Mouse (Mus musculus): ENCODE results near the gene Zfp365. TPM values are rescaled to one million over a fixed set of nuclear protein-coding genes. Genes with fewer than 3 reads are reported as not detected.

Gene Zfp365
- total RNA-seq, 2 experiments from 2014 or later, result 456 to 474 TPM

- H3K27ac ChIP-seq, result peak overlapping the region; percentile 76
- intact Hi-C loops (cut with DNase I), result no loop called here
- DNase-seq (ENCODE audit: extremely low spot score in 1 of 2, low spot score in 2 of 2), result no peak
- no peak overlapping the region for H3K4me3 ChIP-seq
- no peak; the same call in 1 of the 2 replicates for TF ChIP-seq CTCF (IDR thresholded peaks at IDR 0.05)
Measured at GRCm38 (mm10) chr10:67901179-67901578, 11.3 kb downstream of the Zfp365 start.

DNA sequence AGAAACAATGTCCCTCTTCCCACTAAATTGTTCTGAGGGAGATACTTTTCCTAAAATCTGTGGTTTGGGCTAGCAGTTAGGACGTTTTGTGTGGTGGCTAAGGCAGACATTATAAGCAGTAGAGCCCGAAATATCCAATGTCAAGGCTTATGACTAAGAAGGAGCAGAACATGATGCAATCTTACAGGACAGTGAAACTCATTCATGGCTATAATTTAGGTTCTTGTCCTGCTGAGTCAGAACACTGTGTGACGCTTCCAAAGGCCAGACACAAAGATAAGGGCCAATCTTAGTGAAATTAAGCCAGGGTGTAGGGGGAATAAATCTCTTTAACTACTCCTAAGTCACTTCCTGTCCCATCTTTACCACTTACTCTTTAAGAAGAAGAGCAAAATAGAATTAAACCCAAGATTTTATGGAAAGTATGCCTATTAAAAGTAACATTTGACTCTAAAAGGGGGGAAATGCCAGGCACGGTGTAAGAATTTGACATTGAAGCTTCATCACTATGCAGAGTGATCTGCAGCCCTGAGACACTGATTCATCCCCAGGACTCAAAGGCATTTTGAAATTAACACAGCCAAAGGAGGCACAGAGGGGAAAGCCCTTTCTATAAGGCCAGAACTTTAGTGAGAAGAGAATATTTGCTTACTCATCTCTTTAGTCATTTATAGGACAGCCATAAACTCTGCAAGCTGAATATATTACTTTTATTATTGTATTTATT, 13.3 kb downstream of the Zfp365 start:
- Histone ChIP-seq H3K4me3 (no peak overlapping the region), H3K27ac (peak overlapping the region; percentile 76)
- TF ChIP-seq CTCF (IDR thresholded peaks at IDR 0.05), result no peak
- intact Hi-C loops (cut with DNase I), result no loop called here
- DNase-seq (ENCODE audit: extremely low spot score in 1 of 2, low spot score in 2 of 2), result no peak

- intact Hi-C loops (cut with DNase I), result no loop called here
- DNase-seq (ENCODE audit: extremely low spot score in 1 of 2, low spot score in 2 of 2), result peak in 1 of 2 experiments; percentile 36
- Histone ChIP-seq H3K27ac (peak overlapping the region; percentile 76), H3K4me3 (no peak overlapping the region)
- no peak for TF ChIP-seq CTCF (IDR thresholded peaks at IDR 0.05)
Measured at GRCm38 (mm10) chr10:67898355-67898935, 14.0 kb downstream of the Zfp365 start.

DNA sequence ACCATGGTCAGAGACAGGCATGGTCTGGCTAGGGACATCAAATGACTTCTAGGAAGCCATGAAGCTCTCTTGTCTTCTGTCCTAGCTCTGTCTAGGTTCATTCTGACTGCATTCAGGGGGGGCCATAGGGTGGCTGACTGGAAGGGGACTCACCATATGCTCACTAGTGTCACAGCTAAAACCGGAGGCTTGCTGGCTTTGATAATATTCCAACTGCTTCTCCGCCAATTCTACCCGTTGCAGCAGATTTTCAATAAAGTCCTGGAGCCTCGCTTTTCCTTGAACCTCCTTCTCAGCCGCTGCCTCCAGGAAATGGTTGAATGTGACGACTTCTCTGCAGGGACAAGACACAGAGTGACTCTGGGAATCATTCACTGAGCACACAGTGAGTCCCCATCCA, 15.2 kb downstream of the Zfp365 start:
- no peak for TF ChIP-seq CTCF (IDR thresholded peaks at IDR 0.05)
- no peak for DNase-seq (ENCODE audit: extremely low spot score in 1 of 2, low spot score in 2 of 2)
- intact Hi-C loops (cut with DNase I), result no loop called here
- Histone ChIP-seq H3K27ac (peak overlapping the region; percentile 76), H3K4me3 (no peak overlapping the region)

DNA sequence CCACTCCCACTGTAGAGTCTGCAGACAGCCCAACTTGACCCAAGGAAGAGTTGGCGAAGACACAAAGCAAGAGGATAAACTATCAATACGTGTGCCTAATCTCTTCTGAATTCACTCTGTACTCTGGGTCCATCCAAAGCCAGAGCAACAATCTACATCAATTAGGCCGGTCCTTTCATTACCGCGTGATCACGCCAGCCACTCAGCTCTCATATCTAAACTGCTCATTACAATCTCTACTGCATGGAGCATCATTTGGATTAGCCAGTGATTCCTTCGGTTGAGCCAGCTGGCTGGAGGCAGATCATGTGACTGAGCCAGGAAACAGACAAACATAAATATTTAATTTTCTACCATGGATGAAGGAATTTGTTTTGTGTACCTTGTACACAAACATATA, 17.8 kb downstream of the Zfp365 start:
- intact Hi-C loops (cut with DNase I), result no loop called here
- H3K27ac ChIP-seq, result peak overlapping the region; percentile 80; the same call in 1 of the 2 replicates
- no peak overlapping the region for H3K4me3 ChIP-seq
- TF ChIP-seq CTCF (IDR thresholded peaks at IDR 0.05), result no peak
- DNase-seq (ENCODE audit: extremely low spot score in 1 of 2, low spot score in 2 of 2), result no peak

DNA sequence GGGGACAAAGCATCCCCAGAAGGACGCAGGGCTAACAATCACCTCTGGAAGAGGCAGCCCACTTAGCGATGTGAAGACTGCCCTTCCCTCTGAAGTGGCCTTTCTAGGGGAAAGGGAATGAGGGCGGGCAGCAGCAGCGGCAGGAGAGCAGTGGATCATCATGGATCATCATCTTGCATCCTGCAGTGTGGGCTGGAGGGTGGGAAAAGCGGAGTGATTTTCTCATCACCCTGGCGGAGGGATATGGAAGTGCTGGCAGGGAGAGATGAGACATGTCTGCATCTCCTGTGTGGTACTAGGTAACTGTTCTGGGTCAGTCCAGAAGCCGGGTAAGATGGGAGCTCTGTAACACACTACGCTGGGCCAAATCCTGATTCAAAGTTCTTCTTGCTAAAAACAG, 18.4 kb downstream of the Zfp365 start:
- intact Hi-C loops (cut with DNase I), result no loop called here
- H3K4me3 ChIP-seq, result no peak overlapping the region
- peak in 1 of 2 experiments; percentile 53 for DNase-seq (ENCODE audit: extremely low spot score in 1 of 2, low spot score in 2 of 2)
- H3K27ac ChIP-seq, result peak overlapping the region; percentile 80
- peak; percentile 32 for TF ChIP-seq CTCF (IDR thresholded peaks at IDR 0.05)

DNA sequence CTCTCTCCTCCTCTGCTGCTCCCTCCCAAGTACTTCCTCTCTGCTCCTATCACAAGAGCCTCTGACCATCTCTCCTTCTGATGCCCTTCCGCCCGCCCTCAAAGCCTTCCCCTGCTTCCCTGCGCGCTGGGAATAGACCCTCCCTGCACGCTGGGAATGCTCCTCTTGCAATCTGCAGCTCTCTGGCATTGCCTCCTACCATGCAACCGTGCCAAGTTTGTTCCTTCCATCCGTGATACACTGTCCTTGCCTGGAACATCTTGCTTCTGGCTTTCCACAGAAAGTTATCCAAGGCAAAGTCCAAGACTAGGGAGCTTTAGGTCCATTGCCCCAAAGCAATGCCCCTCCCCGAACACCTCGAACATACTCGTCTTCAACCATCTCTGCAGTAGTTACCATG, 19.2 kb downstream of the Zfp365 start:
- Histone ChIP-seq H3K4me3 (no peak overlapping the region), H3K27ac (peak overlapping the region; percentile 80)
- no peak for DNase-seq (ENCODE audit: extremely low spot score in 1 of 2, low spot score in 2 of 2)
- no peak for TF ChIP-seq CTCF (IDR thresholded peaks at IDR 0.05)
- intact Hi-C loops (cut with DNase I), result no loop called here

DNA sequence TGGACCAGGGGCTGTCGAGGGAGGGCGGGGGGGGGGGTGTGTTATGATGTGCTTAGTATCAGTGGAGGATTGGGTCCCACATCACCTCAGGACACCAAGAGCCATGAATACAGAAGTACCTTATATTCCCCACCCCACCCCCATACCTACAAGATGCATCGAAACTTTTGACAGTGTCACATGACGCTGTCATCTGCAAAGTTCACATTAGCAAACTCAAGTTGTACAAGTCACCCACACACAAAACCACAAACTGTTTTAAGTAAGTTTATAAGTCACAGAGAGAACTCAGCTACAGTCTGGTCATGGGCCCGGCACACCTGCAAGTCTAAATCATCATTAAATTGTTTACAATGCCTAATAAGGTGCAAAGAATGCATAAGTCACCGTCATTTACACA, 21.3 kb downstream of the Zfp365 start:
- no peak overlapping the region for H3K4me3 ChIP-seq
- intact Hi-C loops (cut with DNase I), result no loop called here
- no peak for DNase-seq (ENCODE audit: extremely low spot score in 1 of 2, low spot score in 2 of 2)
- H3K27ac ChIP-seq, result no peak overlapping the region
- TF ChIP-seq CTCF (IDR thresholded peaks at IDR 0.05), result no peak

DNA sequence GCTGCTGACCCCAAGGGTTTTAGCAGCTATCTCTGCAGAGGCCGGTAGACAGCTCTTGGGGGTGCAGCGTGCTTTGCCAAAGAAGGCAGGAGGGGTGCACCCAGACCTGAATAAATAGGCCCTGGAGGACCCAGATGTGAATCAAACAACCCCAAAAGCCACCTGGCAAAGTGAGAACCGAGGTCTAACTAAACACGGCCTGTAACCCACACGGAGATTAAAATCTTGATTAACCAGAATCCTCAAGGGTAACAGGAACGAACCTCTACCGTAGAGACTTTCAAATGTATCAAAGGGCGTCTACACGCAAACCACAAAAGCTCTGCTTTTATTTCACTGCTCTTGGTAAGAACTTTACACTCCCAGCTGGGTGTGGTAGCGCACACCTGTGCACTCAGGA, 24.5 kb downstream of the Zfp365 start:
- intact Hi-C loops (cut with DNase I), result no loop called here
- no peak overlapping the region for H3K4me3 ChIP-seq
- TF ChIP-seq CTCF (IDR thresholded peaks at IDR 0.05), result no peak
- DNase-seq (ENCODE audit: extremely low spot score in 1 of 2, low spot score in 2 of 2), result no peak
- H3K27ac ChIP-seq, result no peak overlapping the region

GRCm38 (mm10) chr10:67880692-67881091, 31.8 kb downstream of the Zfp365 start:
- no peak overlapping the region for H3K4me3 ChIP-seq
- no peak for TF ChIP-seq CTCF (IDR thresholded peaks at IDR 0.05)
- DNase-seq (ENCODE audit: extremely low spot score in 1 of 2, low spot score in 2 of 2), result no peak
- peak overlapping the region; percentile 70 for H3K27ac ChIP-seq
- intact Hi-C loops (cut with DNase I), result no loop called here

GRCm38 (mm10) chr10:67871811-67872210, 40.7 kb downstream of the Zfp365 start:
- peak; percentile 91 for TF ChIP-seq CTCF (IDR thresholded peaks at IDR 0.05)
- Histone ChIP-seq H3K4me3 (no peak overlapping the region), H3K27ac (no peak overlapping the region)
- peak; percentile 72 to 79 for DNase-seq (ENCODE audit: extremely low spot score in 1 of 2, low spot score in 2 of 2)
- intact Hi-C loops (cut with DNase I), result loop anchor here (1.0 to 5.0 kb wide), 3 partner anchors 112 to 275 kb away; no protein-coding TSS in a partner anchor

GRCm38 (mm10) chr10:67868234-67868633, 44.2 kb downstream of the Zfp365 start:
- TF ChIP-seq CTCF (IDR thresholded peaks at IDR 0.05), result no peak
- no peak for DNase-seq (ENCODE audit: extremely low spot score in 1 of 2, low spot score in 2 of 2)
- intact Hi-C loops (cut with DNase I), result loop anchor here (10.0 kb wide), 1 partner anchor 407 kb away; the partner anchor contains the start of gene Arid5b
- no peak overlapping the region for H3K27ac ChIP-seq
- H3K4me3 ChIP-seq, result no peak overlapping the region

Data from left cerebral cortex, adult 2 months (tissue).